Mouse (Mus musculus): ENCODE results near the gene Txnrd2. TPM values are rescaled to one million over a fixed set of nuclear protein-coding genes. Genes with fewer than 3 reads are reported as not detected.

Txnrd2 gene
- polyA plus RNA-seq, 1 experiment = 4.6 TPM

GRCm38 (mm10) chr16:18507200-18507549 is 81.0 kb downstream of the Txnrd2 start:
- no peak for TF ChIP-seq CTCF (IDR thresholded peaks at IDR 0.05; ENCODE audit: borderline replicate concordance, insufficient read depth, low read length)
- no peak for TF ChIP-seq POLR2A (IDR thresholded peaks at IDR 0.05; ENCODE audit: low read depth, low read length)
- no peaks in the 10 kb centered on the region for H3K4me1 ChIP-seq (ENCODE audit: control insufficient read depth, insufficient read depth, low read length)
- no peak overlapping the region for H3K27ac ChIP-seq (ENCODE audit: insufficient read depth, low read length)
- no peak overlapping the region for H3K4me3 ChIP-seq (ENCODE audit: insufficient read depth, low read length)

- Histone ChIP-seq H3K4me3 (ENCODE audit: insufficient read depth, low read length) (no peak overlapping the region), H3K27ac (ENCODE audit: insufficient read depth, low read length) (no peak overlapping the region), H3K4me1 (ENCODE audit: control insufficient read depth, insufficient read depth, low read length) (no peaks in the 10 kb centered on the region)
- TF ChIP-seq POLR2A (IDR thresholded peaks at IDR 0.05; ENCODE audit: low read depth, low read length) = no peak
- no peak for TF ChIP-seq CTCF (IDR thresholded peaks at IDR 0.05; ENCODE audit: borderline replicate concordance, insufficient read depth, low read length)
Measured at GRCm38 (mm10) chr16:18511741-18512140, 85.6 kb downstream of the Txnrd2 start.

GRCm38 (mm10) chr16:18513508-18513907 is 87.3 kb downstream of the Txnrd2 start:
- TF ChIP-seq POLR2A (IDR thresholded peaks at IDR 0.05; ENCODE audit: low read depth, low read length) = no peak
- TF ChIP-seq CTCF (IDR thresholded peaks at IDR 0.05; ENCODE audit: borderline replicate concordance, insufficient read depth, low read length) = no peak
- no peak overlapping the region for H3K27ac ChIP-seq (ENCODE audit: insufficient read depth, low read length)
- H3K4me1 ChIP-seq (ENCODE audit: control insufficient read depth, insufficient read depth, low read length) = no peaks in the 10 kb centered on the region
- no peak overlapping the region for H3K4me3 ChIP-seq (ENCODE audit: insufficient read depth, low read length)

GRCm38 (mm10) chr16:18518091-18518490 is 91.9 kb downstream of the Txnrd2 start:
- TF ChIP-seq CTCF (IDR thresholded peaks at IDR 0.05; ENCODE audit: borderline replicate concordance, insufficient read depth, low read length) = no peak
- no peak for TF ChIP-seq POLR2A (IDR thresholded peaks at IDR 0.05; ENCODE audit: low read depth, low read length)
- no peak overlapping the region for H3K27ac ChIP-seq (ENCODE audit: insufficient read depth, low read length)
- H3K4me1 ChIP-seq (ENCODE audit: control insufficient read depth, insufficient read depth, low read length) = no peaks in the 10 kb centered on the region
- no peak overlapping the region for H3K4me3 ChIP-seq (ENCODE audit: insufficient read depth, low read length)

- Histone ChIP-seq H3K4me1 (ENCODE audit: control insufficient read depth, insufficient read depth, low read length) (no peaks in the 10 kb centered on the region), H3K4me3 (ENCODE audit: insufficient read depth, low read length) (no peak overlapping the region), H3K27ac (ENCODE audit: insufficient read depth, low read length) (no peak overlapping the region)
- TF ChIP-seq CTCF (IDR thresholded peaks at IDR 0.05; ENCODE audit: borderline replicate concordance, insufficient read depth, low read length) (no peak), POLR2A (IDR thresholded peaks at IDR 0.05; ENCODE audit: low read depth, low read length) (no peak)
Measured at GRCm38 (mm10) chr16:18523563-18524245, 97.5 kb downstream of the Txnrd2 start.

- Histone ChIP-seq H3K4me3 (ENCODE audit: insufficient read depth, low read length) (no peak overlapping the region), H3K27ac (ENCODE audit: insufficient read depth, low read length) (no peak overlapping the region), H3K4me1 (ENCODE audit: control insufficient read depth, insufficient read depth, low read length) (no peaks in the 10 kb centered on the region)
- no peak for TF ChIP-seq CTCF (IDR thresholded peaks at IDR 0.05; ENCODE audit: borderline replicate concordance, insufficient read depth, low read length)
- no peak for TF ChIP-seq POLR2A (IDR thresholded peaks at IDR 0.05; ENCODE audit: low read depth, low read length)
Measured at GRCm38 (mm10) chr16:18528656-18529055, 102.5 kb downstream of the Txnrd2 start.

Other genes with a start within 250 kb of the Txnrd2 start
- gene Ccdc188, start 208.5 kb upstream of the Txnrd2 start, polyA plus RNA-seq (2011; ENCODE audit: insufficient read length, low read depth, missing spikeins) = not detected in 2 replicates
- 28.7 and 29.5 TPM in 2 replicates for gene Zdhhc8, start 191.2 kb upstream of the Txnrd2 start, polyA plus RNA-seq (2011; ENCODE audit: insufficient read length, low read depth, missing spikeins)
- gene Trmt2a, start 177.7 kb upstream of the Txnrd2 start, polyA plus RNA-seq (2011; ENCODE audit: insufficient read length, low read depth, missing spikeins) = 43.3 and 58.9 TPM in 2 replicates
- 296 and 323 TPM in 2 replicates for gene Ranbp1, start 177.7 kb upstream of the Txnrd2 start, polyA plus RNA-seq (2011; ENCODE audit: insufficient read length, low read depth, missing spikeins)
- gene Gm49776, start 168.1 kb upstream of the Txnrd2 start, polyA plus RNA-seq (2011; ENCODE audit: insufficient read length, low read depth, missing spikeins) = not detected in 2 replicates
- 47.4 and 50.6 TPM in 2 replicates for gene Dgcr8, start 137.1 kb upstream of the Txnrd2 start, polyA plus RNA-seq (2011; ENCODE audit: insufficient read length, low read depth, missing spikeins)
- gene Tango2, start 78.3 kb upstream of the Txnrd2 start, polyA plus RNA-seq (2011; ENCODE audit: insufficient read length, low read depth, missing spikeins) = 27.1 and 32.7 TPM in 2 replicates
- gene Arvcf, start 78.2 kb upstream of the Txnrd2 start, polyA plus RNA-seq (2011; ENCODE audit: insufficient read length, low read depth, missing spikeins) = 6.7 and 8.1 TPM in 2 replicates
- 89.2 and 96.0 TPM in 2 replicates for gene Comt, start 468 bp downstream of the Txnrd2 start, polyA plus RNA-seq (2011; ENCODE audit: insufficient read length, low read depth, missing spikeins)
- 3.8 and 5.5 TPM in 2 replicates for gene Gnb1l, start 72.3 kb downstream of the Txnrd2 start, polyA plus RNA-seq (2011; ENCODE audit: insufficient read length, low read depth, missing spikeins)
- 4.7 and 7.8 TPM in 2 replicates for gene Rtl10, start 72.5 kb downstream of the Txnrd2 start, polyA plus RNA-seq (2011; ENCODE audit: insufficient read length, low read depth, missing spikeins)
- gene Tbx1, start 164.3 kb downstream of the Txnrd2 start, polyA plus RNA-seq (2011; ENCODE audit: insufficient read length, low read depth, missing spikeins) = 2.8 and 3.3 TPM in 2 replicates
- gene Gp1bb, start 196.0 kb downstream of the Txnrd2 start, polyA plus RNA-seq (2011; ENCODE audit: insufficient read length, low read depth, missing spikeins) = 2.4 and 3.9 TPM in 2 replicates
- 17.8 and 20.1 TPM in 2 replicates for gene Gm49601, start 200.0 kb downstream of the Txnrd2 start, polyA plus RNA-seq (2011; ENCODE audit: insufficient read length, low read depth, missing spikeins)
- 82.3 and 89.3 TPM in 2 replicates for gene Sept5, start 203.6 kb downstream of the Txnrd2 start, polyA plus RNA-seq (2011; ENCODE audit: insufficient read length, low read depth, missing spikeins)

Data from embryonic fibroblast, embryonic 13.5 days (primary cell).